Mouse (Mus musculus): ENCODE results near the gene Ttyh1. TPM values are rescaled to one million over a fixed set of nuclear protein-coding genes. Genes with fewer than 3 reads are reported as not detected.

The Ttyh1 gene
- 433 and 742 TPM in 2 replicates for total RNA-seq (2014; rRNA removed)
- polyA plus RNA-seq (2015; fragmentation: Nextera tagmentation; extraction: Ambion mirVana), result 186 and 226 TPM in 2 replicates

- H3K27me3 ChIP-seq (ENCODE audit: insufficient read depth, low read length), result no peaks in the 10 kb centered on the region
- peak within 1 kb of the TSS; percentile 81 for H3K4me2 ChIP-seq (ENCODE audit: low read depth, low read length, poor library complexity, severe bottlenecking)
- no peaks in the 10 kb centered on the region for H3K9me3 ChIP-seq (ENCODE audit: low read length)
- WGBS, result under 1% methylated on average over 28 of the region's 37 CpGs
- no peaks in the 10 kb centered on the region for H3K36me3 ChIP-seq (ENCODE audit: insufficient read depth, low read length)
- H3K9ac ChIP-seq (replicated peaks; ENCODE audit: low read length, poor library complexity, severe bottlenecking), result peak within 1 kb of the TSS; percentile 98
- peak; percentile 38 for ATAC-seq (ENCODE audit: low FRiP score)
- H3K4me3 ChIP-seq (ENCODE audit: low read depth, low read length), result peak within 1 kb of the TSS; percentile 81
- H3K27ac ChIP-seq (ENCODE audit: low read depth, low read length), result peak within 1 kb of the TSS; percentile 83
- peak; percentile 83 for TF ChIP-seq CTCF (IDR thresholded peaks at IDR 0.05)
- DNase-seq (ENCODE audit: low spot score), result peak; percentile 72
- H3K4me1 ChIP-seq (ENCODE audit: insufficient read depth, low read length), result peaks cover 13% of the 10 kb centered on the region
Observed at GRCm38 (mm10) chr7:4119344-4119902, at the start of gene Ttyh1. Gene Ttyh1, plus strand, starts transcription at chr7:4119408.

- H3K4me1 ChIP-seq (ENCODE audit: insufficient read depth, low read length), result no peaks in the 10 kb centered on the region
- ATAC-seq (ENCODE audit: low FRiP score) (no peak), DNase-seq (ENCODE audit: low spot score) (no peak)
- no peak for TF ChIP-seq CTCF (IDR thresholded peaks at IDR 0.05)
- no peak overlapping the region for H3K9ac ChIP-seq (replicated peaks; ENCODE audit: low read length, poor library complexity, severe bottlenecking)
- H3K4me2 ChIP-seq (ENCODE audit: low read depth, low read length, poor library complexity, severe bottlenecking), result no peak overlapping the region
- H3K27me3 ChIP-seq (ENCODE audit: insufficient read depth, low read length), result no peaks in the 10 kb centered on the region
- no peaks in the 10 kb centered on the region for H3K9me3 ChIP-seq (ENCODE audit: low read length)
- no peak overlapping the region for H3K4me3 ChIP-seq (ENCODE audit: low read depth, low read length)
- H3K27ac ChIP-seq (ENCODE audit: low read depth, low read length), result no peak overlapping the region
- no peaks in the 10 kb centered on the region for H3K36me3 ChIP-seq (ENCODE audit: insufficient read depth, low read length)
- WGBS, result 88% methylated on average over 6 of the region's 6 CpGs
Observed at GRCm38 (mm10) chr7:4071066-4071465, 48.1 kb upstream of the Ttyh1 start.

GRCm38 (mm10) chr7:4073144-4073543 lies 46.1 kb upstream of the Ttyh1 start:
- no peak overlapping the region for H3K4me3 ChIP-seq (ENCODE audit: low read depth, low read length)
- ATAC-seq (ENCODE audit: low FRiP score), result no peak
- no peaks in the 10 kb centered on the region for H3K4me1 ChIP-seq (ENCODE audit: insufficient read depth, low read length)
- no peak overlapping the region for H3K9ac ChIP-seq (replicated peaks; ENCODE audit: low read length, poor library complexity, severe bottlenecking)
- no peak for DNase-seq (ENCODE audit: low spot score)
- H3K27ac ChIP-seq (ENCODE audit: low read depth, low read length), result no peak overlapping the region
- no peak overlapping the region for H3K4me2 ChIP-seq (ENCODE audit: low read depth, low read length, poor library complexity, severe bottlenecking)
- no peaks in the 10 kb centered on the region for H3K27me3 ChIP-seq (ENCODE audit: insufficient read depth, low read length)
- WGBS, result 84% methylated on average over 3 of the region's 3 CpGs
- H3K36me3 ChIP-seq (ENCODE audit: insufficient read depth, low read length), result no peaks in the 10 kb centered on the region
- no peak for TF ChIP-seq CTCF (IDR thresholded peaks at IDR 0.05)
- H3K9me3 ChIP-seq (ENCODE audit: low read length), result no peaks in the 10 kb centered on the region

GRCm38 (mm10) chr7:4079511-4079910 lies 39.7 kb upstream of the Ttyh1 start:
- no peak for TF ChIP-seq CTCF (IDR thresholded peaks at IDR 0.05)
- no peaks in the 10 kb centered on the region for H3K27me3 ChIP-seq (ENCODE audit: insufficient read depth, low read length)
- WGBS, result 84% methylated on average over 7 of the region's 7 CpGs
- H3K4me3 ChIP-seq (ENCODE audit: low read depth, low read length), result no peak overlapping the region
- no peak overlapping the region for H3K4me2 ChIP-seq (ENCODE audit: low read depth, low read length, poor library complexity, severe bottlenecking)
- no peak overlapping the region for H3K9ac ChIP-seq (replicated peaks; ENCODE audit: low read length, poor library complexity, severe bottlenecking)
- no peaks in the 10 kb centered on the region for H3K4me1 ChIP-seq (ENCODE audit: insufficient read depth, low read length)
- DNase-seq (ENCODE audit: low spot score), result no peak
- no peak for ATAC-seq (ENCODE audit: low FRiP score)
- no peaks in the 10 kb centered on the region for H3K9me3 ChIP-seq (ENCODE audit: low read length)
- no peaks in the 10 kb centered on the region for H3K36me3 ChIP-seq (ENCODE audit: insufficient read depth, low read length)
- H3K27ac ChIP-seq (ENCODE audit: low read depth, low read length), result no peak overlapping the region

GRCm38 (mm10) chr7:4080552-4080951 lies 38.7 kb upstream of the Ttyh1 start:
- 85% methylated on average over 4 of the region's 4 CpGs for WGBS
- no peak overlapping the region for H3K9ac ChIP-seq (replicated peaks; ENCODE audit: low read length, poor library complexity, severe bottlenecking)

GRCm38 (mm10) chr7:4081706-4082105 lies 37.5 kb upstream of the Ttyh1 start:
- no peak for ATAC-seq (ENCODE audit: low FRiP score)
- Histone ChIP-seq H3K27ac (ENCODE audit: low read depth, low read length) (no peak overlapping the region), H3K4me3 (ENCODE audit: low read depth, low read length) (no peak overlapping the region), H3K9me3 (ENCODE audit: low read length) (no peaks in the 10 kb centered on the region), H3K27me3 (ENCODE audit: insufficient read depth, low read length) (no peaks in the 10 kb centered on the region), H3K4me2 (ENCODE audit: low read depth, low read length, poor library complexity, severe bottlenecking) (no peak overlapping the region), H3K4me1 (ENCODE audit: insufficient read depth, low read length) (no peaks in the 10 kb centered on the region), H3K9ac (replicated peaks; ENCODE audit: low read length, poor library complexity, severe bottlenecking) (no peak overlapping the region), H3K36me3 (ENCODE audit: insufficient read depth, low read length) (no peaks in the 10 kb centered on the region)
- DNase-seq (ENCODE audit: low spot score), result no peak
- TF ChIP-seq CTCF (IDR thresholded peaks at IDR 0.05), result no peak

More at GRCm38 (mm10) chr7:4080552-4080951, 38.7 kb upstream of the Ttyh1 start:
- H3K27ac ChIP-seq (ENCODE audit: low read depth, low read length), result no peak overlapping the region
- no peak overlapping the region for H3K4me2 ChIP-seq (ENCODE audit: low read depth, low read length, poor library complexity, severe bottlenecking)
- H3K9me3 ChIP-seq (ENCODE audit: low read length), result no peaks in the 10 kb centered on the region
- no peaks in the 10 kb centered on the region for H3K4me1 ChIP-seq (ENCODE audit: insufficient read depth, low read length)
- DNase-seq (ENCODE audit: low spot score), result no peak
- H3K36me3 ChIP-seq (ENCODE audit: insufficient read depth, low read length), result no peaks in the 10 kb centered on the region
- no peak overlapping the region for H3K4me3 ChIP-seq (ENCODE audit: low read depth, low read length)
- no peak for ATAC-seq (ENCODE audit: low FRiP score)
- no peak for TF ChIP-seq CTCF (IDR thresholded peaks at IDR 0.05)
- H3K27me3 ChIP-seq (ENCODE audit: insufficient read depth, low read length), result no peaks in the 10 kb centered on the region

Measured in midbrain, postnatal 0 days (tissue).